Mouse (Mus musculus) forebrain, embryonic 12.5 days (tissue): ENCODE measurements around the gene Npr1. TPM values are rescaled to one million over a fixed set of nuclear protein-coding genes. Genes with fewer than 3 reads are reported as not detected.
A peak's percentile ranks its signal among the peaks of the same experiment; 100 is the strongest.

Source experiments
- ATAC-seq: fragments of 200-750 bp; cut with Nextera tagmentation; 2 replicates; pipeline ENCODE4 v1.8.0; 2017; ENCODE audit warnings: moderate TSS enrichment; ENCODE audit not compliant: low FRiP score
- H3K27ac ChIP-seq: fragments of 300-500 bp; sonication (generic); 2 replicates; pipeline ENCODE4 v1.5.1; 2016; ENCODE audit warnings: mild to moderate bottlenecking
- H3K27me3 ChIP-seq: fragments of 300-500 bp; sonication (generic); 2 replicates; pipeline ENCODE4 v1.6.1; 2016; ENCODE audit warnings: mild to moderate bottlenecking
- H3K36me3 ChIP-seq: fragments of 300-500 bp; sonication (generic); replicated peaks from 2 replicates; pipeline ENCODE4 v1.6.1; 2016; ENCODE audit warnings: mild to moderate bottlenecking
- H3K4me1 ChIP-seq: fragments of 300-500 bp; sonication (generic); 2 replicates; pipeline ENCODE4 v1.6.1; 2016
- H3K4me2 ChIP-seq: fragments of 300-500 bp; sonication (generic); 2 replicates; pipeline ENCODE4 v1.6.1; 2016; ENCODE audit warnings: mild to moderate bottlenecking, moderate library complexity
- H3K4me3 ChIP-seq: fragments of 300-500 bp; sonication (generic); replicated peaks from 2 replicates; pipeline ENCODE4 v1.5.1; 2016; ENCODE audit warnings: mild to moderate bottlenecking
- H3K9ac ChIP-seq: fragments of 300-500 bp; sonication (generic); 2 replicates; pipeline ENCODE4 v1.6.1; 2016; ENCODE audit warnings: mild to moderate bottlenecking
- H3K9me3 ChIP-seq: fragments of 300-500 bp; sonication (generic); 2 replicates; pipeline ENCODE4 v1.6.1; 2016
- WGBS: fragments of 180-500 bp; shearing (Covaris S2); methylation state at CpG from one replicate; pipeline ENCODE4 v1.1.7; 2016; 5-methylcytosine and 5-hydroxymethylcytosine counted together
- polyA plus RNA-seq: library from polyadenylated mRNA; unstranded; fragments of >200 nt; fragmentation: Nextera tagmentation; extraction: Ambion mirVana; gene quantifications from 2 replicates; pipeline ENCODE4 v1.2.1, GENCODE M21; 2016

The Npr1 gene
- polyA plus RNA-seq, 1 experiment from 2014 or later, result 2.2 TPM

- 93% methylated on average over 10 of the region's 10 CpGs for WGBS
- Histone ChIP-seq H3K27ac (no peak overlapping the region), H3K4me2 (no peak overlapping the region), H3K36me3 (no peaks in the 10 kb centered on the region), H3K4me1 (peaks cover 14% of the 10 kb centered on the region), H3K9ac (no peak overlapping the region), H3K4me3 (no peak overlapping the region), H3K9me3 (no peaks in the 10 kb centered on the region), H3K27me3 (peaks cover 47% of the 10 kb centered on the region)
- ATAC-seq, result no peak
Measured at GRCm38 (mm10) chr3:90467618-90468300, 2.1 kb upstream of the Npr1 start.

DNA sequence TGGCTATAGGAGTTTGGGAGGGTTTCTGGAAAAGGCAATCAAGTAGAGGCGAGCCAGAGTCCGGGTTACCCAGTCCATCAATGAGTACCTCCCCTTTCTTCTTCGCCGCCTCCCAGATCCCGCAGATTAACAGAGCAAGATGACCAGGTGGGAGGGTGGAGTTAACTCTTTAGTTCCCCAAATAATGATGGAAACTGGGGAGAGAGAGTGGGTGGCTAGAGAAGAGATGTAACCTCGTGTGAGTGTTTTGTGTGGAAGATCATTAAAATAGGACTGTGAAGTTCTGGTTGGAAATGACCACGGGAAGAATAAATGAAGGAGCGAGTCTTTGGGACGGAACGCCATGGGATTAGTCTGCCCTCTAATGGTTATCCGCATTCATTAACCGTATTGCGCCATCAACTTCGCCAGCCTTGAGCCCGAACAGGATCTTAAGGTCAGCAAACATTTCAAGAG is 673 bp upstream of the Npr1 start:
- Histone ChIP-seq H3K4me3 (peak overlapping the region; percentile 50), H3K9me3 (no peaks in the 10 kb centered on the region), H3K4me1 (peaks cover 14% of the 10 kb centered on the region), H3K27me3 (peaks cover 61% of the 10 kb centered on the region), H3K36me3 (no peaks in the 10 kb centered on the region), H3K9ac (peak overlapping the region; percentile 43; the same call in 1 of the 2 replicates), H3K4me2 (peak overlapping the region; percentile 90), H3K27ac (no peak overlapping the region)
- WGBS, result 0% methylated on average over 15 of the region's 15 CpGs
- peak; percentile 56 for ATAC-seq

GRCm38 (mm10) chr3:90465081-90465685 is 483 bp downstream of the Npr1 start:
- 0 out of 2 replicates have a peak, but pooled peaks have one; percentile 27 for ATAC-seq
- Histone ChIP-seq H3K9me3 (no peaks in the 10 kb centered on the region), H3K4me2 (peak overlapping the region; percentile 90), H3K4me3 (peak overlapping the region; percentile 50), H3K4me1 (peaks cover 14% of the 10 kb centered on the region), H3K9ac (peak overlapping the region; percentile 43), H3K27ac (no peak overlapping the region), H3K27me3 (peaks cover 71% of the 10 kb centered on the region), H3K36me3 (no peaks in the 10 kb centered on the region)
- WGBS, result 1% methylated on average over 75 of the region's 75 CpGs

DNA sequence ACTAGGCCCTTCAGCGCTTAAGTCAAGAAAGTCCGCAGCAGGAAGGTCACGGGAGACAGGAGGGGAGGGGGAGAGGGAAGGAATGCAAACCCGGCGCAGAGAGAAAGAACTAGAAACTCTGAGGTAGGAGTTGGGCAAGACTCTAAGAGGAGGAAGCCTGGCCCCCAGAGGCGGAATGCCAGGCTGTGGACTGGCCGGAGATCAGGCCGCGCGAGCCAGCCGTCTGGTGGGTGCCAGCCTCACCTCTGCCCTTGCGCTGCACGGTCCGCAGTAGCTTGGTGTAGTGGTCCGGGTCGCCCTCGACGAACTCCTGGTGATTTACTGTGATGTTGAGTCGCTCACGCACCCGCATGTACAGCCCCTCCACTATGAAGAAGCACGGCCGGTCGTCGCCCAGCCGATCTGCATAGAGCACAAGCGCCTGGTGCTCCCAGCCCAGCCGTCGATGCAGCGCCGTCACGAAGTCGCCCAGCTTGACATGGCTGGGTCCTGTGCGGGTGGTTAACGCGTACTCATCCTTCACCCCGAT is 1.1 kb downstream of the Npr1 start:
- Histone ChIP-seq H3K36me3 (no peaks in the 10 kb centered on the region), H3K9me3 (no peaks in the 10 kb centered on the region), H3K4me1 (peaks cover 14% of the 10 kb centered on the region), H3K4me2 (peak overlapping the region; percentile 90), H3K9ac (no peak overlapping the region), H3K27me3 (peaks cover 74% of the 10 kb centered on the region), H3K27ac (no peak overlapping the region), H3K4me3 (peak overlapping the region; percentile 50)
- WGBS, result 11% methylated on average over 37 of the region's 37 CpGs
- 0 out of 2 replicates have a peak, but pooled peaks have one; percentile 1 for ATAC-seq

- H3K27ac ChIP-seq, result no peak overlapping the region
- 31% methylated on average over 7 of the region's 7 CpGs for WGBS
- H3K36me3 ChIP-seq, result no peaks in the 10 kb centered on the region
- ATAC-seq, result no peak
- no peak overlapping the region for H3K4me2 ChIP-seq
- peaks cover 67% of the 10 kb centered on the region for H3K27me3 ChIP-seq
- H3K9ac ChIP-seq, result no peak overlapping the region
- H3K4me3 ChIP-seq, result no peak overlapping the region
- H3K9me3 ChIP-seq, result no peaks in the 10 kb centered on the region
- H3K4me1 ChIP-seq, result peaks cover 14% of the 10 kb centered on the region
Measured at GRCm38 (mm10) chr3:90462579-90462978, 3.1 kb downstream of the Npr1 start.

- no peak overlapping the region for H3K9ac ChIP-seq
- no peaks in the 10 kb centered on the region for H3K9me3 ChIP-seq
- H3K4me2 ChIP-seq, result no peak overlapping the region
- no peak overlapping the region for H3K4me3 ChIP-seq
- 88% methylated on average over 3 of the region's 3 CpGs for WGBS
- peaks cover 65% of the 10 kb centered on the region for H3K27me3 ChIP-seq
- H3K27ac ChIP-seq, result no peak overlapping the region
- no peaks in the 10 kb centered on the region for H3K36me3 ChIP-seq
- no peak for ATAC-seq
- peaks cover 14% of the 10 kb centered on the region for H3K4me1 ChIP-seq
Measured at GRCm38 (mm10) chr3:90461935-90462334, 3.7 kb downstream of the Npr1 start.

GRCm38 (mm10) chr3:90460315-90460714 is 5.4 kb downstream of the Npr1 start:
- no peaks in the 10 kb centered on the region for H3K9me3 ChIP-seq
- H3K4me2 ChIP-seq, result no peak overlapping the region
- peaks cover 4% of the 10 kb centered on the region for H3K4me1 ChIP-seq
- no peak overlapping the region for H3K4me3 ChIP-seq
- no peak overlapping the region for H3K27ac ChIP-seq
- peaks cover 52% of the 10 kb centered on the region for H3K27me3 ChIP-seq
- H3K36me3 ChIP-seq, result no peaks in the 10 kb centered on the region
- no peak for ATAC-seq
- no peak overlapping the region for H3K9ac ChIP-seq
- 81% methylated on average over 5 of the region's 5 CpGs for WGBS

DNA sequence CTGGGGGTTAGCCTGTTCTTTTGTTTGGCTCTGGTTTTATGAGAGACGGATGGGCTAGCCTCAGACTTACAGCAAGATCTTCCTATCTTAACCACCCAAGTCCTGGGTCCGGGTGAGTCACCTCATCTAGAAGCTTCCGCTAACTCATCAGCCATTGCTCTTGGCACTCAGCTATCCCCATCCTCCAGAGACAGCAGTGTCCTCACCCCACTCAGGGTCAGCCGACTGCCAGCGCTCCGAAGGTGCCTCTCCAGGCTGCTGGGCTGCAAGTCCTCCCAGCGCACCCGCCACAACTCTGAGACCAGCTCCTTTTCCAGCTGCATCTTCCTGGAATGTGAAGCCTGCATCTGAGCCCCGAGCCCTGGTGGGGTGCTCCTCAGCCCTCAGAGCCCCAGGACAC is 5.9 kb downstream of the Npr1 start:
- no peaks in the 10 kb centered on the region for H3K9me3 ChIP-seq
- H3K27me3 ChIP-seq, result peaks cover 46% of the 10 kb centered on the region
- H3K4me3 ChIP-seq, result no peak overlapping the region
- H3K4me2 ChIP-seq, result no peak overlapping the region
- H3K36me3 ChIP-seq, result no peaks in the 10 kb centered on the region
- 73% methylated on average over 9 of the region's 9 CpGs for WGBS
- no peak overlapping the region for H3K27ac ChIP-seq
- no peak overlapping the region for H3K9ac ChIP-seq
- no peaks in the 10 kb centered on the region for H3K4me1 ChIP-seq
- no peak for ATAC-seq

GRCm38 (mm10) chr3:90454931-90455330 is 10.7 kb downstream of the Npr1 start:
- WGBS, result 90% methylated on average over 14 of the region's 14 CpGs
- no peaks in the 10 kb centered on the region for H3K4me1 ChIP-seq
- H3K27ac ChIP-seq, result no peak overlapping the region
- peaks cover 9% of the 10 kb centered on the region; the same call in 1 of the 2 replicates for H3K27me3 ChIP-seq
- no peak overlapping the region for H3K4me3 ChIP-seq
- H3K9me3 ChIP-seq, result no peaks in the 10 kb centered on the region
- no peak overlapping the region for H3K9ac ChIP-seq
- no peak overlapping the region for H3K4me2 ChIP-seq
- ATAC-seq, result no peak
- no peaks in the 10 kb centered on the region for H3K36me3 ChIP-seq

DNA sequence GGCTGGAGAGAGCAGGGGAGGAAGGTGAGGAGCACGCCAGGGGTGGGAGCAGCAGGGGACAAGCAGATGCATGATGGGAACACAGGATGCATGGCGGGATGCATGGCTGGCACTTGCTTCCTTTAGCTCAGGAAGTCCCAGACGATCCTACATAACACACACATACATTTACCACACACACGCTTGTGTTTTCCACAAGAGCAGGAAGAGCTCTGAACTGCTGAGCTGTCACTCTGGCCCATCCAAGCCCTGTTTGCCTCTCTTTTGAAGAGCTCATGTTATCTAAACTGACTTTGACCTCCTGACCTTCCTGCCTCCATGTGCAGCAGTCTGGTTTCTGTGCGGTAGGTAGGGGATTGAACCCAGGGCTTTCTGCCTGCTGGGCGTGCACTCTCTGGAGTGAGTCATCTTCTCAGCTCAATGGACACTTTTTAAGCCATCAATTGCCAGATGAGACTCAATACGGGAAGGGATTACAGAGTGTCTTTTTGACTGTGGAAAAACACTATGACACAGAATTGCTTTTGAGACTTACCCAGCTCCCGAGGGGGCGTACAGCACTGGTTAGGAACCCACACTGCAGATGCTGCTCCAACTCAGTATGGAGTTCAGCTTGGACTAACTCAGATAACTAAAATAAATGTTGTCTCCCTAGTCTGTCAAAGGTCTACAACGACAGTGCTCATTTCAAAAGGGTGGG is 14.1 kb downstream of the Npr1 start:
- no peak overlapping the region for H3K4me3 ChIP-seq
- no peaks in the 10 kb centered on the region for H3K9me3 ChIP-seq
- peaks cover 7% of the 10 kb centered on the region; the same call in 1 of the 2 replicates for H3K27me3 ChIP-seq
- WGBS, result 65% methylated on average over 10 of the region's 10 CpGs
- H3K4me1 ChIP-seq, result peaks cover 8% of the 10 kb centered on the region
- no peak for ATAC-seq
- H3K4me2 ChIP-seq, result no peak overlapping the region
- no peaks in the 10 kb centered on the region for H3K36me3 ChIP-seq
- H3K27ac ChIP-seq, result 0 out of 2 replicates have a peak overlapping the region, but pooled peaks have one; percentile 21
- no peak overlapping the region for H3K9ac ChIP-seq

- H3K9ac ChIP-seq, result no peak overlapping the region
- H3K27ac ChIP-seq, result no peak overlapping the region
- no peak overlapping the region for H3K4me2 ChIP-seq
- no peaks in the 10 kb centered on the region for H3K9me3 ChIP-seq
- peaks cover 14% of the 10 kb centered on the region for H3K4me1 ChIP-seq
- no peak for ATAC-seq
- H3K4me3 ChIP-seq, result no peak overlapping the region
- peaks cover 7% of the 10 kb centered on the region; the same call in 1 of the 2 replicates for H3K27me3 ChIP-seq
- no peaks in the 10 kb centered on the region for H3K36me3 ChIP-seq
- WGBS, result 39% methylated on average over 12 of the region's 12 CpGs
Measured at GRCm38 (mm10) chr3:90450874-90451273, 14.8 kb downstream of the Npr1 start.

DNA sequence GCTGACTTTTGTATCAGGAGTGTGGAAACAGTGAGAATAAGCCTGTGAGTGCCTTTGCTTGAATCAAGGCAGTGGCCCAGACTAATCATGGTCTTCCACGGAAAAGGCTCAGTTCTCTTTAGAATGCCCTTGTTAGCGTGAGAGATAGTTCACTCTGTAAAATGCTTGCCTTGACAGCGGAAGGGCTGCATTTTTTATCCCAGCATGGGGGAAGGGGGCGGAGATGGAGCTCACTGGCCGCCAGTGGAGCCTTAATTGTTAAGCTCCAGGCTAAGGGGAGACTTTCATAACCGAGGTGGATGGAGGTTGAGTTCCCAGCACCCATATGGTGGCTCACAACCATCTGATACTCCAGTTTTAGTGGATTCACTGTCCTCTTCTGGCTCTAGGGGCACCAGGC is 17.0 kb downstream of the Npr1 start:
- Histone ChIP-seq H3K9me3 (no peaks in the 10 kb centered on the region), H3K4me2 (no peak overlapping the region), H3K4me3 (no peak overlapping the region), H3K9ac (no peak overlapping the region), H3K4me1 (peaks cover 17% of the 10 kb centered on the region), H3K36me3 (no peaks in the 10 kb centered on the region), H3K27me3 (peaks cover 7% of the 10 kb centered on the region; the same call in 1 of the 2 replicates), H3K27ac (no peak overlapping the region)
- ATAC-seq, result no peak
- WGBS, result 19% methylated on average over 6 of the region's 6 CpGs
